In genomic region chr3:108093306-108093705, GRCm38 (mm10) we compare ENCODE assay signal across 22 mouse cellular contexts. TPM values are rescaled to one million over a fixed set of nuclear protein-coding genes. Genes with fewer than 3 reads are reported as not detected.
DNase-seq lines count a peak whose midpoint lies in the region; ATAC-seq and TF ChIP-seq lines count a peak whose summit lies in the region.
"Had no signal": no experiment of that assay in that cellular context is flagged by ENCODE, and none has a peak within 500 bp of the region (broad histone marks: within the 10 kb centered on the region; RNA-seq: fewer than 3 reads in every experiment).

No protein-coding gene starts in this region.

- no peak overlapping the region for H3K4me3 ChIP-seq in midbrain, embryonic 10.5 days
- H3K4me3 ChIP-seq: embryonic facial prominence, embryonic 10.5 days; heart, embryonic 15.5 days; hindbrain, embryonic 15.5 days; intestine, embryonic 15.5 days; limb, embryonic 10.5 days had no signal

- no peak overlapping the region for H3K27ac ChIP-seq in midbrain, embryonic 10.5 days (replicated peaks)
- H3K27ac ChIP-seq: embryonic facial prominence, embryonic 10.5 days; heart, embryonic 15.5 days; hindbrain, embryonic 15.5 days; intestine, embryonic 15.5 days; limb, embryonic 10.5 days; liver, embryonic 14.5 days had no signal

- peaks cover 22% of the 10 kb centered on the region; the same call in 1 of the 2 replicates for H3K27me3 ChIP-seq in midbrain, embryonic 10.5 days (ENCODE audit: low read depth, poor library complexity, severe bottlenecking)
- H3K27me3 ChIP-seq: heart, embryonic 15.5 days; hindbrain, embryonic 15.5 days; intestine, embryonic 15.5 days had no signal

- H3K4me1 ChIP-seq in midbrain, embryonic 10.5 days: peaks cover 28% of the 10 kb centered on the region
- H3K4me1 ChIP-seq: hindbrain, embryonic 15.5 days had no signal

- no peak for TF ChIP-seq CTCF in brain, embryonic 14.5 days (IDR thresholded peaks at IDR 0.05; ENCODE audit: borderline replicate concordance, extremely low read depth, insufficient read depth, insufficient read length)

- WGBS in midbrain, embryonic 10.5 days: 58% methylated on average over 6 of the region's 6 CpGs

- peak; percentile 69 for ATAC-seq in megakaryocyte, adult 5-6 weeks (ENCODE audit: poor library complexity, severe bottlenecking)
- ATAC-seq: CD4-positive, CD25-positive, alpha-beta regulatory T cell, adult 4 months; intestine, embryonic 15.5 days had no signal

- DNase-seq in adrenal gland, adult (ENCODE audit: inconsistent age in 2 of 2, low spot score in 1 of 2): peak; percentile 86 to 92
- no peak for DNase-seq in adrenal gland, postnatal 4 days (ENCODE audit: low spot score in 2 of 2)
- DNase-seq in adrenal gland, adult 2 months: peak; percentile 85
- peak; percentile 36 for DNase-seq in brain, embryonic 14.5 days (ENCODE audit: low read depth)
- no peak for DNase-seq in midbrain, embryonic 10.5 days (ENCODE audit: low spot score)
- no peak for DNase-seq in ovary, adult 18-20 months (ENCODE audit: low spot score)
- no peak for DNase-seq in spleen, adult 12 weeks (ENCODE audit: low spot score)
- DNase-seq: cerebellum, adult 2 months; gastrocnemius, postnatal 10 days; heart, adult 18-20 months; heart, postnatal 4 days; midbrain, embryonic 14.5 days had no signal

- TF ChIP-seq POLR2A in brain, embryonic 14.5 days (IDR thresholded peaks at IDR 0.05; ENCODE audit: borderline replicate concordance, extremely low read depth, insufficient read depth, insufficient read length, poor library complexity, severe bottlenecking): no peak

- H3K9me3 ChIP-seq in midbrain, embryonic 10.5 days (replicated peaks): no peaks in the 10 kb centered on the region
- H3K9me3 ChIP-seq: embryonic facial prominence, embryonic 10.5 days; heart, embryonic 15.5 days; hindbrain, embryonic 15.5 days; intestine, embryonic 15.5 days; limb, embryonic 10.5 days had no signal

- H3K36me3 ChIP-seq in midbrain, embryonic 10.5 days: no peaks in the 10 kb centered on the region
- H3K36me3 ChIP-seq: embryonic facial prominence, embryonic 10.5 days; heart, embryonic 15.5 days; hindbrain, embryonic 15.5 days; intestine, embryonic 15.5 days; limb, embryonic 10.5 days had no signal

RNA-seq across cellular contexts. Expression of gene Gnat2, which starts 0.7 kb away (rescaled TPM):
- 1 to 10 TPM; 3.9 to 4.1 TPM for total RNA-seq in adrenal gland, postnatal 4 days (2021)
- 10 to 100 TPM; 12.3 to 13.1 TPM for total RNA-seq in adrenal gland, adult 2 months (2021)
- polyA plus RNA-seq in adrenal gland, adult 2 months (2012; rRNA removed): 7.9 and 10.1 TPM in 2 replicates
- polyA plus RNA-seq in brain, embryonic 14.5 days (2012; rRNA removed): 0.05 and 0.18 TPM in 2 replicates
- total RNA-seq in megakaryocyte, adult 5-6 weeks (2015): not detected in 2 replicates
- not detected in 2 replicates for total RNA-seq in megakaryocyte, adult 5-6 weeks (2017)
- polyA plus RNA-seq in midbrain, embryonic 10.5 days (2016; fragmentation: Nextera tagmentation; extraction: Ambion mirVana): 0.72 and 1.5 TPM in 2 replicates
- total RNA-seq: layer of hippocampus, postnatal 10 days; neutrophil, adult 5-6 weeks had no signal
- polyA plus RNA-seq: CD4-positive, CD25-positive, alpha-beta regulatory T cell, adult 4 months had no signal

RNA-seq across cellular contexts. Expression of gene Ampd2, which starts 6.9 kb away (rescaled TPM):
- total RNA-seq in adrenal gland, postnatal 4 days (2021): 100 to 1,000 TPM; 101 to 109 TPM
- 100 to 1,000 TPM; 121 to 151 TPM for total RNA-seq in adrenal gland, adult 2 months (2021)
- polyA plus RNA-seq in adrenal gland, adult 2 months (2012; rRNA removed): 721 and 995 TPM in 2 replicates
- polyA plus RNA-seq in brain, embryonic 14.5 days (2012; rRNA removed): 111 and 118 TPM in 2 replicates
- 16.3 and 20.9 TPM in 2 replicates for total RNA-seq in megakaryocyte, adult 5-6 weeks (2015)
- total RNA-seq in megakaryocyte, adult 5-6 weeks (2017): 21.8 and 23.1 TPM in 2 replicates
- 60.0 and 63.8 TPM in 2 replicates for polyA plus RNA-seq in midbrain, embryonic 10.5 days (2016; fragmentation: Nextera tagmentation; extraction: Ambion mirVana)

RNA-seq across cellular contexts. Expression of gene Gstm4, which starts 48.6 kb away (rescaled TPM):
- 10 to 100 TPM; 15.6 to 16.5 TPM for total RNA-seq in adrenal gland, postnatal 4 days (2021)
- 10 to 100 TPM; 16.8 to 19.7 TPM for total RNA-seq in adrenal gland, adult 2 months (2021)
- 13.4 and 14.8 TPM in 2 replicates for polyA plus RNA-seq in adrenal gland, adult 2 months (2012; rRNA removed)
- 13.2 and 15.3 TPM in 2 replicates for polyA plus RNA-seq in brain, embryonic 14.5 days (2012; rRNA removed)
- 8.0 and 10.1 TPM in 2 replicates for total RNA-seq in megakaryocyte, adult 5-6 weeks (2015)
- 6.5 and 12.1 TPM in 2 replicates for total RNA-seq in megakaryocyte, adult 5-6 weeks (2017)
- polyA plus RNA-seq in midbrain, embryonic 10.5 days (2016; fragmentation: Nextera tagmentation; extraction: Ambion mirVana): 12.4 and 14.1 TPM in 2 replicates

RNA-seq across cellular contexts. Expression of gene Gnai3, which starts 52.6 kb away (rescaled TPM):
- 100 to 1,000 TPM; 128 to 135 TPM for total RNA-seq in adrenal gland, postnatal 4 days (2021)
- total RNA-seq in adrenal gland, adult 2 months (2021): 100 to 1,000 TPM; 117 to 136 TPM
- polyA plus RNA-seq in adrenal gland, adult 2 months (2012; rRNA removed): 13.8 and 14.0 TPM in 2 replicates
- 79.0 and 86.6 TPM in 2 replicates for polyA plus RNA-seq in brain, embryonic 14.5 days (2012; rRNA removed)
- total RNA-seq in megakaryocyte, adult 5-6 weeks (2015): 136 and 146 TPM in 2 replicates
- total RNA-seq in megakaryocyte, adult 5-6 weeks (2017): 154 and 160 TPM in 2 replicates
- polyA plus RNA-seq in midbrain, embryonic 10.5 days (2016; fragmentation: Nextera tagmentation; extraction: Ambion mirVana): 204 and 211 TPM in 2 replicates

Comparison
In these comparisons a context has a peak if more than half of its experiments do, and no peak if none do; other contexts are left out.
1. DNase-seq: peak in adrenal gland, adult (2 of 2), adrenal gland, adult 2 months (single experiment) and brain, embryonic 14.5 days (single experiment); none in adrenal gland, postnatal 4 days (0 of 2), midbrain, embryonic 10.5 days (single experiment), ovary, adult 18-20 months (single experiment) and spleen, adult 12 weeks (single experiment).
2. RNA of gene Gnat2, which starts 0.7 kb away (total RNA-seq): 12.3 to 13.1 TPM in adrenal gland, adult 2 months and 3.9 to 4.1 TPM in adrenal gland, postnatal 4 days; not detected in megakaryocyte, adult 5-6 weeks; every median in the first group is over 4 times any median in the second.
3. RNA of gene Ampd2, which starts 6.9 kb away (total RNA-seq): 121 to 151 TPM in adrenal gland, adult 2 months and 101 to 109 TPM in adrenal gland, postnatal 4 days; 16.3 to 23.1 TPM in megakaryocyte, adult 5-6 weeks; every median in the first group is over 4 times any median in the second.